Mouse (Mus musculus) C2C12 (cell line): ENCODE data around the gene Sox14.

Source experiments
- CTCF ChIP-seq: IDR thresholded peaks from one replicate; pipeline ENCODE4 v1.5.1; 2011; ENCODE audit not compliant: control insufficient read depth, insufficient read depth, insufficient read length
- USF1 ChIP-seq: IDR thresholded peaks from one replicate; pipeline ENCODE4 v1.6.1; 2011; ENCODE audit warnings: low read depth, mild to moderate bottlenecking, control low read depth, moderate library complexity

DNA sequence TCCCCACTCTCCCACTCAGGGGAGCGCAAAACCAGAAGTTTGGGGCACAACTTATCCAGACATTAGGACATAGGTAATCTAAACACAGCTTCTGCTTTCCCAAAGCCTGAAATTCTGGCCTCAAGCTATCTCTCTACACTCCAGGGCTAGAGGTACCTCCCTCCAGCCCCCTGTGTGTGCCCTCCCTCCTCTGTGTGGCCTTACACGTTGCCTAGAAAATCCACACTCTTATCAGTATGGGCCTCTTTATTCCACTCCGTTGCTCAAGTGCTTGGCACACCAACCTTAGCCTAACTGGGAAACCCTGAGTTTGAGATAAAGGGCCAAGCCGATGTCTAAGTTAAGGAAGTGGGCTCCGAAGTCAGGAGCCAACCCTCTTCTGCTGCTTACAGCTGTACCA, 2.6 kb upstream of the Sox14 start:
- TF ChIP-seq CTCF (no peak), USF1 (no peak)
